In the genomic region with DNA sequence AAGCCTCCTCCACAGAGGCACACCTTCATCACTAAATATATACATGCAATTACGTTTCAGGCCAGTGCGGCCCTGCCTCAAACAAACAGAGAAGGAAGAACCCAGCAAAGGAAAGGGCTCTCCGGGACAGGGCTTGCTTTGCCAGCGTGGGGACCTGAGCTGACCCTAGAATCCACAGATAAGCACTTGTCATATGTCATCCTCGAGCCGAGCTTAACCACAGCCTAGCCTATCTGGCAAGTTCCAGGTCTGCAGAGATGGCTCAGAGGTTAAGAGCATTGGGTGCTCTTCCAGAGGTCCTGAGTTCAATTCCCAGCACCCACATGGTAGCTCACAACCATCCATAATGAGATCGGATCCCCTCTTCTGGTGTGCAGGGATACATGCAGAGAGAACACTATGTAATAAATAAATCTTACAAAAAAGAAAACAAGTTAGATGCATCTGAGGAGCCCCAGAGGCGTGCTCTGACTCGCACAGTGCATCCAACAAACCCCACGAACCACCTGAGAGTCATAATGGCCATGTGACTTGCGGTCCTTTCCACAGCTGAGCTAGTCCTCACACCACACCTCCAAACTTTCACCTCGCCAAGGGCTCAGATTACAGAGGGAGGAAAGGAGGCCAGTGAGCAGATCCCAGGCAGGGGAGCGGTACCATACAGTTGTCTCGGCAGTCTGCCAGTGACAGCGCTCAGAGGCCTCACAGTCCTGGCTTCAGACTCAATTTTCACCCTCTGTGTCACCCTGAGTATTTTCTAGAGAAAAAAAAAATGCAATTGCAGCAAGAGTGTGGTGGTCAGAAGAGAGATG, we compare ENCODE assay signal across 10 mouse cellular contexts. TPM values are rescaled to one million over a fixed set of nuclear protein-coding genes. Genes with fewer than 3 reads are reported as not detected.
A peak's percentile ranks its signal among the peaks of the same experiment; 100 is the strongest.
DNase-seq lines count a peak whose midpoint lies in the region; ATAC-seq lines count a peak whose summit lies in the region.
"Had no signal": no experiment of that assay in that cellular context is flagged by ENCODE, and none has a peak within 500 bp of the region (broad histone marks: within the 10 kb centered on the region; RNA-seq: fewer than 3 reads in every experiment).

No protein-coding gene starts in this region.

- peak; percentile 36 for DNase-seq in adrenal gland, postnatal 10 days
- no peak for DNase-seq in adrenal gland, adult (ENCODE audit: inconsistent age in 2 of 2, low spot score in 1 of 2)
- DNase-seq in urinary bladder, postnatal 14 days (ENCODE audit: low spot score): peak; percentile 49
- DNase-seq in urinary bladder, postnatal 25 days (ENCODE audit: low spot score): no peak
- peak; percentile 71 to 72 for DNase-seq in heart, postnatal 10 days
- no peak for DNase-seq in left cerebral cortex, postnatal 14 days (ENCODE audit: low spot score in 2 of 2)
- no peak for DNase-seq in embryo, embryonic 10.5 days (ENCODE audit: low spot score)

- intact Hi-C loops in heart, postnatal 10 days (cut with DNase I): no loop called here
- intact Hi-C loops in left cerebral cortex, postnatal 14 days (cut with DNase I): no loop called here

- ATAC-seq in erythroblast, adult 5-6 weeks (replicated peaks; ENCODE audit: low FRiP score, poor library complexity, severe bottlenecking): no peak
- ATAC-seq: midbrain, embryonic 15.5 days had no signal

RNA-seq across cellular contexts. Expression of a gene that starts 16.7 kb away (rescaled TPM):
- total RNA-seq in adrenal gland, postnatal 10 days (2021): 10 to 100 TPM; 33.1 to 37.2 TPM
- 10 to 100 TPM; 49.5 to 51.9 TPM for total RNA-seq in heart, postnatal 10 days (2021)
- 1.2 TPM in 1 of 2 replicates, not detected in the other for total RNA-seq in erythroblast, adult 5-6 weeks (2015; ENCODE audit: low replicate concordance)
- total RNA-seq in erythroblast, adult 5-6 weeks (2017; ENCODE audit: low replicate concordance): 0.09 TPM in 1 of 2 replicates, not detected in the other
- 1 to 10 TPM; 7.4 to 7.6 TPM for total RNA-seq in left cerebral cortex, postnatal 14 days (2021)

RNA-seq across cellular contexts. Expression of a gene that starts 21.8 kb away (rescaled TPM):
- 10 to 100 TPM; 12.6 to 14.3 TPM for total RNA-seq in adrenal gland, postnatal 10 days (2021)
- total RNA-seq in heart, postnatal 10 days (2021): 10 to 100 TPM; 11.9 to 14.5 TPM
- total RNA-seq in erythroblast, adult 5-6 weeks (2015; ENCODE audit: low replicate concordance): 28.0 and 63.8 TPM in 2 replicates
- total RNA-seq in erythroblast, adult 5-6 weeks (2017; ENCODE audit: low replicate concordance): 23.6 and 31.9 TPM in 2 replicates
- 1 to 10 TPM; 2.6 to 2.7 TPM for total RNA-seq in left cerebral cortex, postnatal 14 days (2021)

RNA-seq across cellular contexts. Expression of a gene that starts 53.4 kb away (rescaled TPM):
- 10 to 100 TPM in 1 of 2 experiments, 1 to 10 TPM in 1; 7.6 to 17.9 TPM for total RNA-seq in adrenal gland, postnatal 10 days (2021)
- total RNA-seq in heart, postnatal 10 days (2021): under 1 TPM in 1 of 2 experiments, not detected in 1; 0.31 TPM
- total RNA-seq in erythroblast, adult 5-6 weeks (2015; ENCODE audit: low replicate concordance): 1.3 TPM in 1 of 2 replicates, not detected in the other
- total RNA-seq in erythroblast, adult 5-6 weeks (2017; ENCODE audit: low replicate concordance): not detected in 2 replicates
- not detected for total RNA-seq in left cerebral cortex, postnatal 14 days (2021)
- total RNA-seq: hematopoietic stem cell, adult 5-6 weeks had no signal

RNA-seq across cellular contexts. Expression of a gene that starts 58.6 kb away (rescaled TPM):
- total RNA-seq in adrenal gland, postnatal 10 days (2021): 10 to 100 TPM; 21.6 to 41.6 TPM
- total RNA-seq in heart, postnatal 10 days (2021): 10 to 100 TPM in 1 of 2 experiments, 1 to 10 TPM in 1; 8.5 to 10.7 TPM
- 2.5 and 6.9 TPM in 2 replicates for total RNA-seq in erythroblast, adult 5-6 weeks (2015; ENCODE audit: low replicate concordance)
- 3.7 and 5.4 TPM in 2 replicates for total RNA-seq in erythroblast, adult 5-6 weeks (2017; ENCODE audit: low replicate concordance)
- 10 to 100 TPM; 13.5 to 16.7 TPM for total RNA-seq in left cerebral cortex, postnatal 14 days (2021)

Comparison
In these comparisons a context has a peak if more than half of its experiments do, and no peak if none do; other contexts are left out.
1. DNase-seq: peak in adrenal gland, postnatal 10 days (single experiment), urinary bladder, postnatal 14 days (single experiment) and heart, postnatal 10 days (2 of 2); none in adrenal gland, adult (0 of 2), urinary bladder, postnatal 25 days (single experiment), left cerebral cortex, postnatal 14 days (0 of 2) and embryo, embryonic 10.5 days (single experiment).